Mouse (Mus musculus) MEL (cell line): Measurements from ENCODE around the gene Reps1.

Experiments
- BHLHE40 ChIP-seq: IDR thresholded peaks from 2 replicates; pipeline ENCODE4 v1.6.1; 2012; ENCODE audit warnings: low read depth, mild to moderate bottlenecking, inconsistent platforms, low read length, improper control_type of control experiment, borderline replicate concordance
- CHD1 ChIP-seq: IDR thresholded peaks from 2 replicates; pipeline ENCODE4 v1.6.1; 2012; ENCODE audit warnings: low read depth, mild to moderate bottlenecking, inconsistent platforms, low read length, improper control_type of control experiment
- CTCF ChIP-seq, 3 experiments: IDR thresholded peaks in 2 of 3; conservative IDR thresholded peaks in 1 of 3; 2 replicates each; pipeline ENCODE4 v1.5.1; 2011 to 2012; ENCODE audit warnings: low read length in 3 of 3, low read depth in 2 of 3, mild to moderate bottlenecking in 2 of 3, improper control_type of control experiment in 1 of 3, inconsistent platforms in 1 of 3, mixed read lengths in 1 of 3, moderate library complexity in 1 of 3; ENCODE audit not compliant: control insufficient read depth in 1 of 3, insufficient read depth in 1 of 3, poor library complexity in 1 of 3, severe bottlenecking in 1 of 3
- ELF1 ChIP-seq: IDR thresholded peaks from 2 replicates; pipeline ENCODE4 v1.6.1; 2014; ENCODE audit warnings: low read depth, mild to moderate bottlenecking, inconsistent platforms, low read length, improper control_type of control experiment, moderate library complexity
- EP300 ChIP-seq, 2 experiments: IDR thresholded peaks; 2 replicates each; pipeline ENCODE4 v1.6.1; 2011; ENCODE audit warnings: improper control_type of control experiment in 2 of 2, low read length in 2 of 2, low read depth in 1 of 2, mild to moderate bottlenecking in 1 of 2
- ETS1 ChIP-seq: IDR thresholded peaks from 2 replicates; pipeline ENCODE4 v1.6.1; 2012; ENCODE audit warnings: low read depth, mild to moderate bottlenecking, inconsistent platforms, low read length, improper control_type of control experiment, moderate library complexity
- GATA1 ChIP-seq: IDR thresholded peaks from 2 replicates; pipeline ENCODE4 v1.6.1; 2011; ENCODE audit warnings: low read depth, low read length, improper control_type of control experiment
- MAFK ChIP-seq: IDR thresholded peaks from 2 replicates; pipeline ENCODE4 v1.6.1; 2011; ENCODE audit warnings: low read depth, mild to moderate bottlenecking, low read length, improper control_type of control experiment, borderline replicate concordance
- MEF2A ChIP-seq: IDR thresholded peaks from 2 replicates; pipeline ENCODE4 v1.6.1; 2014; ENCODE audit warnings: low read depth, mild to moderate bottlenecking, inconsistent platforms, low read length, improper control_type of control experiment; ENCODE audit not compliant: poor library complexity, insufficient replicate concordance, severe bottlenecking; ENCODE audit errors: extremely low read depth
- MXI1 ChIP-seq: IDR thresholded peaks from 2 replicates; pipeline ENCODE4 v1.6.1; 2011; ENCODE audit warnings: mild to moderate bottlenecking, low read depth, low read length, improper control_type of control experiment
- MYC ChIP-seq: IDR thresholded peaks from 2 replicates; pipeline ENCODE4 v1.6.1; 2011; ENCODE audit warnings: low read depth, mild to moderate bottlenecking, low read length, improper control_type of control experiment, moderate library complexity
- POLR2A ChIP-seq, 2 experiments: IDR thresholded peaks; 2 replicates each; pipeline ENCODE4 v1.6.1; 2011 to 2012; ENCODE audit warnings: low read length in 2 of 2, mild to moderate bottlenecking in 2 of 2, control low read depth in 1 of 2, improper control_type of control experiment in 1 of 2, low read depth in 1 of 2, moderate library complexity in 1 of 2; ENCODE audit not compliant: control insufficient read depth in 1 of 2, insufficient read depth in 1 of 2, poor library complexity in 1 of 2
- ZKSCAN1 ChIP-seq: IDR thresholded peaks from 2 replicates; pipeline ENCODE4 v1.6.1; 2012; ENCODE audit warnings: low read depth, mild to moderate bottlenecking, inconsistent platforms, low read length, improper control_type of control experiment, moderate library complexity

- TF ChIP-seq CHD1: no peak
- no peak for TF ChIP-seq MAFK
- TF ChIP-seq CTCF (IDR thresholded peaks at IDR 0.05 in 2 of 3, conservative IDR thresholded peaks at IDR 0.05 in 1 of 3; ENCODE audit: control insufficient read depth in 1 of 3, insufficient read depth in 1 of 3, low read depth in 2 of 3, low read length in 3 of 3, poor library complexity in 1 of 3, severe bottlenecking in 1 of 3): no peak
- TF ChIP-seq MXI1: no peak
- TF ChIP-seq GATA1: no peak
- TF ChIP-seq ETS1: no peak
- TF ChIP-seq ELF1: no peak
- no peak for TF ChIP-seq POLR2A (IDR thresholded peaks at IDR 0.05; ENCODE audit: control insufficient read depth in 1 of 2, insufficient read depth in 1 of 2, low read depth in 1 of 2, low read length in 2 of 2, poor library complexity in 1 of 2)
- TF ChIP-seq BHLHE40: no peak
- no peak for TF ChIP-seq MYC
- no peak for TF ChIP-seq ZKSCAN1
- no peak for TF ChIP-seq MEF2A
- no peak for TF ChIP-seq EP300 (IDR thresholded peaks at IDR 0.05; ENCODE audit: low read depth in 1 of 2, low read length in 2 of 2)
These were observed 76.3 kb downstream of the Reps1 start for GRCm38 (mm10) chr10:18131666-18132650.
